Mouse (Mus musculus) G1E-ER4 (cell line): ENCODE data around the gene Wasl. TPM values are rescaled to one million over a fixed set of nuclear protein-coding genes. Genes with fewer than 3 reads are reported as not detected.

Source experiments
- GATA1 ChIP-seq: IDR thresholded peaks from one replicate; pipeline ENCODE4 v1.8.0; 2012; ENCODE audit warnings: low read length, inconsistent platforms
- polyA plus RNA-seq: library from polyadenylated mRNA; stranded (reverse); fragments of >175 nt; gene quantifications from 2 replicates; pipeline ENCODE4 v1.2.3, GENCODE M21; 2012

The Wasl gene
- polyA plus RNA-seq: 35.7 and 42.4 TPM in 2 replicates

DNA sequence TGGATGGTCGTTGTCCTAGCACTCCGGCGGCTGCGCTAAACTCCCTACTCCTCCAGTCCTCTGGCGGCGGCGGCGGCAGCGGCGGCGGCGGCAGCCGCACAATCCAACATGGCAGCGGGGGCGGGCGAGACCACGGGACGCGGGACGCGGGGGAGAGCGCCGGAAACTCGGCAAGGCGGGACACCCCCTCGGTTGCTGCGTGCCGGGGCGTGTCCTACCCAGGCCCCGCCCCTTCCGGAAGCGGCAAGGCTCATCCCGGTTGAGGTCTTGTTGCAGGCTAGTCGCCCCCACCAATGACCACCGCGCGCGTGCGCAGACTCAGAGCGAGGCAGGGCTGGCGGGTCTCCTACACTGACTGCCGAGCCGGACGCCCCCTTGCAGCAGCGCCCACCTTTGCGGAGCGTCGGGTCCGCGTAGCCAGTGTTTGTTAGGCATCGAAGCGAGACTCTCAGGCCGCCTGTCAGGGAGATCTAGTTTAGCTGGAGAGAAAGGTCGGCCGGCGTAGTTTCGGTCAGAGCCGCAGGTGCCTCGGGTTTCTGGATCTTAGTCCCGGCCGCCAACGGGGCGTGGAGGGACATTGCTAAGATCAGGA is at the start of gene Wasl:
Wasl (minus strand) TSS at position 143 of the 592 bp plus-strand sequence.
- no peak for TF ChIP-seq GATA1

- TF ChIP-seq GATA1: no peak
Observed at GRCm38 (mm10) chr6:24707499-24707898, 42.7 kb upstream of the Wasl start.

DNA sequence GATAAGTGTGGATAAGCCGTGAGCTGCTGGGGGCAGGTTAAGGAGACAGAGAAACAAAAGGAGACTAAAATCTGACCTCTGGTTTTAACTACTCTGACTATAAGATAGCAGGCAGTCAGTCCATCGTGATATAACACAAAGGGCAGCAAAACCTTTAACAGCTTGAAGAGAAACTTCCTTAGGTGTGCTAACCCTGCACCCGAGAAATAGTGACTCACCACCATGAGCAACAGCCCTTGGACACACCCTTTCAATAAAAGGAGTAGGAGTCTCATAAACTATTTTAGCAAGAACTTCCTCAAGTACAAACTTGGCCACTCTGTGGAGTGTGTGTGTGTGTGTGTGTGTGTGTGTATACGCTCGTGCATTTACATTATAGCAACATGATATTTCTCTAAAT is 42.3 kb upstream of the Wasl start:
- TF ChIP-seq GATA1: no peak

GRCm38 (mm10) chr6:24697216-24697615 is 32.4 kb upstream of the Wasl start:
- TF ChIP-seq GATA1: no peak

- TF ChIP-seq GATA1: no peak
Observed at GRCm38 (mm10) chr6:24696117-24696516, 31.3 kb upstream of the Wasl start.

DNA sequence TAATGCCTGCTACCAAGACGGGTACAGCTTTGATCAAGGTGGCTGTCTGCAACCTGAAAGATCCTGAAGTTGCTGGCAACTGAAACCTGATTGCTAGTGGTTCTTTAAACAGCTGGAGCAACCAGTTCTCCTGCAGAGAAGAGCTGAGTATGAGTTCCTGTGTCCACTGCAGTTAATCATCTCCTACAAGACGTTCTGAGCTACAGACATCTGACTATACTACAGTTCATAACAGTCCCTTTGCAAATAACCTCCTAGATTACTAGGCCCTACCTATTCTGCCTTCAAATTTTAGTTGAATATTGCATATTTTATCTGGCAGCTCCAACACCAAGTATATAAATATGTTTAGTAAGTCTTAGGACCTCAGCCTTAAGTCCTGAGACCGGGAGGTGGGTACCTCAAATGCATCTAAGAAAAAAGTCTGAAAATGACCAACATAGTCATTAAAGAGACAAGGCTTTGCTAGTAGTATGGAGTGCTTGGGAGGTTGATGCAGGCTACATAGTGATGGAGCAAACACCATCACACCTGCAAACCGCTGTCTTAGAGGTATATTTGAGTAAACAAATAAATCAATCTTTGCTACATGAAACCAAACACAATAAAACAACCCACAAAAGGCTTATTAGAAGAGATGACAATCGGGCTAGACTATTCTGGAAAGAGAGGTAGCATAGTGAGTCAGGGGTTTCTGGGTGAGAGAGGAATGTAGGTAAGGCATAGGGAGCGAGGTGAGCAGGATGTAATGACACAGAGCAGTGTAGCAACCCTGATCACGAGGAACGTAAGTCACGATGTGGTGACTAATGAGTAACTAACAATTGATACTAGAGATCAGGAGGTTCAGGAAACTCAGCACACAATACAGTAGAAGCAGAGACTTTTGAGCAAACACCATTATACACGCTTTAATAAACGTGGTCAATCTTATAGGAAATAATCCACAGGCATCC is 29.9 kb upstream of the Wasl start:
- TF ChIP-seq GATA1: no peak

DNA sequence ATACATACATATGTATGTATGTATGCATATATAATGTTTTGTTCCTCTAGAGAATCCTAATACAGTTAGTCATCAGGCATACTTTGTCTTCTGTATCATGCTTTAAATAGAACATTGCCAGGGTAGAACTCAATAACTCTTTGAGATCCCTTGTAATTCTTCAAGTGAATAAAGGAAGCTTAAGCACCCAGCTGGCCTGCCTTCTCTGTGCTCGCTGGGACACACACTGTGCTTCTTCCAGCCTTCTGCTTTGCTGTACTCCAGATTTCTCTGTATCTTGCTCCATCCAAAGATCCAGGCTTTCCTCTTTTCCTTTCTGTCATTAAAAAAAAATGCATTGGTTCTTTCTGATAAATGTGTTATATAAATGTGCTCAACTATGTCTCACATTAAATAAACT is 23.1 kb upstream of the Wasl start:
- TF ChIP-seq GATA1: no peak

DNA sequence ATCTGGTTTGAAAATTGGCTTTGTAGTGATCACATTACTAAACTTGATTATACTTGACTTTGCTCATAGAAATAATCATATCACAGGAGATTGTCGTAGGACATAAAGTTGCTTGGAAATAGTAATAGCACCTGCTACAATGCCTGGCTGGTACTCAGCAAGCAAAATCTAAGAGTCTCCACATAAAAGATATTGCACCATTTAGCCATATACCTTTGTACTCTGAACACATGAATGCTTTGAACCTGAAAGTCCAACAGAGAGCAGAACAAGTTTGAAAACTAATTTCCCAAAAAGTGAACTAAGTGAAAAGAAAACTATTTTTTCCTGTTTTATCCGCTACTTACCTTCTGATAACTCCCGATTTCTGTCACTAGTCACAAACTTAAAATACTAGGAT is 18.3 kb upstream of the Wasl start:
- no peak for TF ChIP-seq GATA1

DNA sequence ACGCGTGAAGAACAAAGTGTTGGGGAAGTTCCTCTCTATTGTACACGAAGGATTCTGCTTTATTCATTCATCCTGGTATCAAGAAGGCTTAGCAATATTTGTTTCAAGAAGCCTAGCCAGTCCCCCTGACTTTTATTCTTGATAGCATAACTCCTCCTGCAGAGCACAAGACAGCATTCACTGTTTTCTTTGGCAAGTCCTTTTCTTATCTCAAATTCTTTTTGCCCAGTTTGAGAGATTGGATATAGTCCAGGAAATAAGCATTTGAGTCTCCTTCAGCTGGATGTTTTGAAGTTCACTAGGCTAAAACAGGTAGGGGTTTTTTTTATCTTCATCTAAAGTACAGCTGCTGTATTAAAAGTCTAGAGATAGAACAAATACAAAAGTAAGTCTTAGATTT is 3.0 kb upstream of the Wasl start:
- no peak for TF ChIP-seq GATA1

- no peak for TF ChIP-seq GATA1
Observed at GRCm38 (mm10) chr6:24666248-24666647, 1.4 kb upstream of the Wasl start.

GRCm38 (mm10) chr6:24664133-24664866 is 509 bp downstream of the Wasl start:
- TF ChIP-seq GATA1: no peak

DNA sequence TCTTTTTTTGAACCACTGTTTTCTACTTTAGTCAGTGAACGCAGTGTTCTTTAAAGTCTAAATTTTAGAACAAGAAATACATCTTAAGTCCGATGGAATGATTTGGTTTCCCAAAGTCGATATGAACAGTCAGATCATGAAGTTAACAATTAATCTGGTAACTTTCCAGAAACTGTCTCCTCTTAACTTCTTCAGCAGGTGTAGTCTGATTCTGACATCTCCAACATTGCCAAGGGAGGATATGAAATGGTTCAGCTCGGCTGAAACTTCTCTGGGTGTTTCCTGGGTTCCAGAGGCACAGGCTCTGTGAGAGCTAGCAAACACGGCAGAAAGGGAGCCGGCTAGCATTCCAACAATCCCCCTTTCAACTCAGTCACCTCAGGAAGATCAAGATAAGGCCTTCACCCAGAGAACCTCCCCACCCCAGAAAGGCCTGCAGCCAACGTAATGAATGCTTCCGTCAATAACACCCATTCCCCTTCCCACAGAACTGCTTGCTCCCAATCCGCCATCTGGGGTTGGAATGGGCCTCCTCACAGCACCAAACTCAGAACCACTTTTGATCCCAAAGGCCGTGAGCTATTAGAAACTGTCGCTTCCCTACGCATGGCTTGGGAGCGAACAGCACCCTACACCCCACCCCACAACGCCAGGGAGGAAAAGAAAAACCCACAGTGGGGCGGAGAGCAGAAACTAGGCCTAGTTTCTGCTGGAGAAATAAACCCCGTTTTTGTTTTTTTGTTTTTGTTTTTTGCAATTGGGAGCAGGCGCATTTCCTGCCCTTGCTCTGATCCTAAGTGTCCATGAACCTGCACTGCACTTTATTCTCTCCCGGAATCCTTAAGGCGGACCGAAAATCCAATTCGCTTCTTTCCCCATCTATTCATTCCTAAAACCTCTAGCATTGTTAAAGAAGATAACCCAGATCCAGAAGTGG is 1.3 kb downstream of the Wasl start:
- TF ChIP-seq GATA1: no peak

DNA sequence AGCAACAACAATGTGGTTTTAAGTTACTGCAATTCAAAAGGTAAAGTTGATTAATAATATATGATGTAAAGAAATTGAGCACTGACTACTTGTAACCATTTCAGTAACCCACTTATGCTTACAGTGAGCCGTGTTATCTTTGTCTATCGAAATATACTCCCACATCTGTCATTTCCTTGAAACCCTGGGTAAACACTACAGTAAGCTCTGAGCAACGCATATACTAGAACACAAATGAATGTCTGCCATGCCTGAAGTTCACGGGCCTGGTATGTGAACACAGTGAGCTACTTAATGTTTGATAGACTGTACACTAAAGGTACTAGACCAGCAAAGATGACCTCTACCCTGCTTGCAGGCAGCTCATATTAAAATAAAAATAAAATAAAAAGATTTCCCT is 2.3 kb downstream of the Wasl start:
- no peak for TF ChIP-seq GATA1

DNA sequence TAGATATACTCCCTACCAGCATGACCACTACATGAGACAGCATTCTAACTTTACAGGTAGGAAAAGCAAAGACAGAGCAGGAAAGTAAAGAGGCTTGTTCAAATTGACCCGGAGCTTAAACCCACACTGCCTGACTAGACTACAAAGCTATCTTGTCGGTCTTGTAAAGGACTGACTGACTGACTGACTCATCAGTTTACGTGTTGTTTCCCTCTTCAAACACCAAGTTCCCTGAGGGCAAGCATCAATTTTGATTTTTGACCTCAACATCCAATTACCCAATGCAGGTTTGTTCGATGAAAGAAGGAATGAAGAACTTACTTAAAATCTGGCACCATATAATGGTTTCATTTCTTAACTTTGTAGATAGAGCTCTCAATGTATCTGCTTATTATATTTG is 2.9 kb downstream of the Wasl start:
- no peak for TF ChIP-seq GATA1
